ENCODE assay signal across 27 mouse cellular contexts in genomic region chr11:52767921-52768320, GRCm38 (mm10). TPM values are rescaled to one million over a fixed set of nuclear protein-coding genes. Genes with fewer than 3 reads are reported as not detected.
DNase-seq lines count a peak whose midpoint lies in the region; ATAC-seq and TF ChIP-seq lines count a peak whose summit lies in the region.
"Had no signal": no experiment of that assay in that cellular context is flagged by ENCODE, and none has a peak within 500 bp of the region (broad histone marks: within the 10 kb centered on the region; RNA-seq: fewer than 3 reads in every experiment).

No protein-coding gene starts in this region.

- no peaks in the 10 kb centered on the region for H3K36me3 ChIP-seq in embryonic facial prominence, embryonic 14.5 days (ENCODE audit: control insufficient read depth, insufficient read depth, low read length)
- H3K36me3 ChIP-seq in embryonic facial prominence, embryonic 10.5 days (replicated peaks) = no peaks in the 10 kb centered on the region
- no peaks in the 10 kb centered on the region for H3K36me3 ChIP-seq in hindbrain, postnatal 0 days (ENCODE audit: insufficient read depth, low read length)
- H3K36me3 ChIP-seq: embryonic facial prominence, embryonic 12.5 days; embryonic facial prominence, embryonic 15.5 days; forebrain, embryonic 10.5 days; forebrain, embryonic 12.5 days; G1E had no signal

- 56% methylated on average over 3 of the region's 3 CpGs for WGBS in embryonic facial prominence, embryonic 14.5 days
- 73% methylated on average over 3 of the region's 3 CpGs for WGBS in embryonic facial prominence, embryonic 10.5 days
- 65% methylated on average over 3 of the region's 3 CpGs for WGBS in hindbrain, postnatal 0 days

- peak; percentile 6 for DNase-seq in embryonic facial prominence, embryonic 14.5 days (ENCODE audit: low spot score)
- DNase-seq in embryonic facial prominence, embryonic 10.5 days (ENCODE audit: low spot score) = no peak
- DNase-seq in retina, embryonic 14.5 days (ENCODE audit: low spot score) = peak; percentile 76
- DNase-seq in left cerebral cortex, adult 2 months (ENCODE audit: extremely low spot score in 1 of 2, low spot score in 2 of 2) = no peak
- DNase-seq in hindbrain, postnatal 0 days (ENCODE audit: low spot score) = no peak
- DNase-seq: adrenal gland, adult 2 months; adrenal gland, postnatal 10 days; adrenal gland, postnatal 25 days; B cell, adult 2 months; cerebellum, adult 11 months; cerebellum, adult 18-20 months; cerebellum, adult 8-10 months; cerebellum, adult 9-11 months; cerebellum, postnatal 14 days; cerebellum, postnatal 36 days; embryo, embryonic 11 days had no signal

- H3K27me3 ChIP-seq in embryonic facial prominence, embryonic 14.5 days (replicated peaks; ENCODE audit: control insufficient read depth, insufficient read depth, low read length) = peaks cover 48% of the 10 kb centered on the region
- H3K27me3 ChIP-seq in embryonic facial prominence, embryonic 10.5 days (replicated peaks; ENCODE audit: low read depth, poor library complexity, severe bottlenecking) = peaks cover 52% of the 10 kb centered on the region
- H3K27me3 ChIP-seq in hindbrain, postnatal 0 days (ENCODE audit: insufficient read depth, low read length) = peaks cover 17% of the 10 kb centered on the region

- H3K9ac ChIP-seq in embryonic facial prominence, embryonic 14.5 days (ENCODE audit: low read depth, low read length) = no peak overlapping the region
- H3K9ac ChIP-seq in hindbrain, postnatal 0 days (replicated peaks; ENCODE audit: low read length) = no peak overlapping the region
- H3K9ac ChIP-seq: embryonic facial prominence, embryonic 12.5 days; embryonic facial prominence, embryonic 15.5 days; forebrain, embryonic 12.5 days had no signal

- no peak for ATAC-seq in embryonic facial prominence, embryonic 14.5 days (ENCODE audit: low read depth)
- ATAC-seq in hindbrain, postnatal 0 days = no peak
- ATAC-seq: CD4-positive, CD25-positive, alpha-beta regulatory T cell, adult 4 months; forebrain, embryonic 14.5 days; forebrain, embryonic 16.5 days had no signal

- H3K9me3 ChIP-seq in embryonic facial prominence, embryonic 14.5 days (ENCODE audit: control insufficient read depth, low read length) = no peaks in the 10 kb centered on the region
- no peaks in the 10 kb centered on the region for H3K9me3 ChIP-seq in embryonic facial prominence, embryonic 10.5 days
- no peaks in the 10 kb centered on the region for H3K9me3 ChIP-seq in hindbrain, postnatal 0 days (ENCODE audit: low read length)
- H3K9me3 ChIP-seq: embryonic facial prominence, embryonic 12.5 days; embryonic facial prominence, embryonic 15.5 days; forebrain, embryonic 10.5 days; forebrain, embryonic 12.5 days; G1E had no signal

- intact Hi-C loops in left cerebral cortex, adult 2 months (cut with DNase I) = loop anchor here (2.0 to 5.0 kb wide), 3 partner anchors 231 to 489 kb away; no protein-coding TSS in a partner anchor

- no peak overlapping the region for H3K4me3 ChIP-seq in embryonic facial prominence, embryonic 14.5 days (ENCODE audit: low read depth, low read length)
- no peak overlapping the region for H3K4me3 ChIP-seq in embryonic facial prominence, embryonic 10.5 days
- H3K4me3 ChIP-seq in left cerebral cortex, adult 2 months = no peak overlapping the region
- H3K4me3 ChIP-seq in hindbrain, postnatal 0 days (ENCODE audit: low read length) = no peak overlapping the region
- H3K4me3 ChIP-seq: embryonic facial prominence, embryonic 12.5 days; embryonic facial prominence, embryonic 15.5 days; erythroblast, embryonic 14.5 days; forebrain, embryonic 10.5 days; forebrain, embryonic 12.5 days had no signal

- H3K27ac ChIP-seq in embryonic facial prominence, embryonic 14.5 days (replicated peaks; ENCODE audit: low read depth, low read length) = no peak overlapping the region
- no peak overlapping the region for H3K27ac ChIP-seq in embryonic facial prominence, embryonic 10.5 days (replicated peaks)
- H3K27ac ChIP-seq in left cerebral cortex, adult 2 months = no peak overlapping the region
- H3K27ac ChIP-seq in hindbrain, postnatal 0 days = no peak overlapping the region
- H3K27ac ChIP-seq: embryonic facial prominence, embryonic 12.5 days; embryonic facial prominence, embryonic 15.5 days; forebrain, embryonic 10.5 days; forebrain, embryonic 12.5 days had no signal

- no peak for TF ChIP-seq CTCF in left cerebral cortex, adult 2 months (IDR thresholded peaks at IDR 0.05)
- TF ChIP-seq CTCF in hindbrain, postnatal 0 days (IDR thresholded peaks at IDR 0.05; ENCODE audit: low read depth) = no peak

- H3K4me1 ChIP-seq in embryonic facial prominence, embryonic 14.5 days (ENCODE audit: control insufficient read depth, insufficient read depth, low read length) = peaks cover 9% of the 10 kb centered on the region; the same call in 1 of the 2 replicates
- H3K4me1 ChIP-seq in embryonic facial prominence, embryonic 10.5 days = peaks cover 20% of the 10 kb centered on the region
- peaks cover 10% of the 10 kb centered on the region for H3K4me1 ChIP-seq in hindbrain, postnatal 0 days (ENCODE audit: insufficient read depth, low read length)

- no peak overlapping the region for H3K4me2 ChIP-seq in embryonic facial prominence, embryonic 14.5 days (ENCODE audit: low read depth, low read length)
- H3K4me2 ChIP-seq in hindbrain, postnatal 0 days (ENCODE audit: low read depth, low read length) = no peak overlapping the region
- H3K4me2 ChIP-seq: embryonic facial prominence, embryonic 12.5 days; embryonic facial prominence, embryonic 15.5 days; forebrain, embryonic 12.5 days had no signal

RNA-seq across cellular contexts. Expression of gene Fstl4, which starts 3.5 kb away (rescaled TPM):
- polyA plus RNA-seq in embryonic facial prominence, embryonic 14.5 days (2014; fragmentation: Nextera tagmentation; extraction: Ambion mirVana) = 2.9 TPM in 2 replicates
- polyA plus RNA-seq in embryonic facial prominence, embryonic 10.5 days (2016; fragmentation: Nextera tagmentation; extraction: Ambion mirVana) = 1.2 and 1.3 TPM in 2 replicates
- 10 to 100 TPM; 44.1 to 47.2 TPM for total RNA-seq in left cerebral cortex, adult 2 months (2021)
- 10.9 and 11.3 TPM in 2 replicates for total RNA-seq in hindbrain, postnatal 0 days (2014; rRNA removed)
- polyA plus RNA-seq in hindbrain, postnatal 0 days (2015; fragmentation: Nextera tagmentation; extraction: Ambion mirVana) = 10.9 TPM in 2 replicates
- total RNA-seq: CH12.LX; common myeloid progenitor, adult 5-6 weeks had no signal
- polyA plus RNA-seq: CD4-positive, CD25-positive, alpha-beta regulatory T cell, adult 4 months; erythroblast, embryonic 14.5 days; G1E had no signal

Comparison
In these comparisons a context has a peak if more than half of its experiments do, and no peak if none do; other contexts are left out.
1. DNase-seq: peak in embryonic facial prominence, embryonic 14.5 days (single experiment) and retina, embryonic 14.5 days (single experiment); none in embryonic facial prominence, embryonic 10.5 days (single experiment), left cerebral cortex, adult 2 months (0 of 2) and hindbrain, postnatal 0 days (single experiment).